Mouse (Mus musculus) right cerebral cortex, postnatal 14 days (tissue): ENCODE measurements around the gene Snrpc.

ENCODE experiments used
- DNase-seq: peaks from one replicate; pipeline ENCODE4 v3.0.0; 2022

Snrpc gene

DNA sequence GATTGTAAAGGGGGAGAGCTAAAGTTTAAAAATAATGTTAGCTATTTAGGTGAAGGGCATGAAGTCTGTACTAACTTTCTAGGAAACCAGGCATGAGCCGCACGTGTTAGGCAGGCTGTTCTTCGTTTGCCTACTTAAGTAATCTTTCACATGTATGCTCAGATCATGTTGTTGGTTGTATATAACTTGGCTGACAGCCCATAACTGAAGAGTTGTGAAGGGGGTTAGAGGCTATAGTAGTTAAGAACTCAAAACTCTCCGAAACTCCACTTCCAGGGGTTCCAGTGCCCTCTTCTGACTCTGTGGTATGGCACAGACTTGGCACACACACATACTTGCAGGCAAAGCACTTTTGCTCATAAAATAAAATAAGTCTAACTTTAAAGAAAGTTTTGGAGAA is 28.8 kb downstream of the Snrpc start:
- no peak for DNase-seq

DNA sequence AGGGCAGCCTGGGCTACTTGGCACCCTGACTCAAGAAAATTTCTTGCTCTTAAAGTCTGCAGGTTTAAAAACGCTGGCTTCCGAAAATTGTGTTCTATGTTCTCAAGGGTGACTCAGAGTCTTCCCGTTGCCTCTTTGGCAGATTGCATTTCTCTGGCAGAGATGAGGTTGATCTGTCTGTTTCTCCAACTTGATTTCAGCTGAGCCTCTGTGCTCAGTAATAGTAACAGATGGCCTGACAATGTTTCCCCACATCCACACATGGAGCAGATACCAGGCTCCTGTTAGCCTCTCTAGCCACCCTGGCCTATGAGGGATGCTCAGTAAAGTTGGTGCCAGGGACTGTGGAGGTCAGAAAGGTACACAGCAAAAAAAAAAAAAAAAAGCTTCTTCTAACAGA is 33.9 kb downstream of the Snrpc start:
- DNase-seq = no peak

DNA sequence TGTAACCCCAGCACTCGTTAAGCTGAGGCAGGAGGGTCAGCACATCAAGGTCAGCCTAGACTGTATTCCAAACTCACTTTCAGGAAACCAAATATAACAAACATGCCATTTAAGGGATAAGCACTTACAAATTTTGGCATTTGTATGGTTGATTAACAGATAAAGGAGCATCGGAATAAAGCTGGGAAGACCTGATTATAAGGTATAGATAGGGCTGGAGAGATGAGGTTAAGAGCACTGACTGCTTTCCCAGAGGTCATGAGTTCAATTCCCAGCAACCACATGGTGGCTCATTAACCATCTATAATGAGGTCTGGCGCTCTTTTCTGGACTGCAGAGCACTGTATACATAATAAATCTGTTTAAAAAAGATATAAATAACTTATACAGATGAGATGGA is 35.6 kb downstream of the Snrpc start:
- DNase-seq = no peak

DNA sequence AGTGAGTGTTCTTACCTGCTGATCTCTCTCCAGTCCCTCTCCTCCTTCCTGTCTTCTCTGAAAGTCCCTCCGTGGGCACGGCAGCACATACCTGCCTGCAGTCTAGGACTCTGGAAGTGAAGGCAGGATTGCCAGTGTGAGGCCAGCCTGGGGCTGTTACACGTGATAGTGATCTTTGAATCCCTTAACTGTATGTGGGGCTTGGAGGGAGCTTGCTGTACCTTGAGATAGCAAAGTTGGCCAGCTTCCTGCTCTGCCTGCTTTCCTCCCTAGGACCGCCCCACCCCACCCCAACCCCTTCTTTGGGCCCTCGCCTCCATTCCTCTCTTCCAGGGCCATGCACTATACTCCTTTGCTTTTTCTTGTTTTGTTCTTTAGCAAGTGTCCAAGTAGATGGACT is 36.6 kb downstream of the Snrpc start:
- no peak for DNase-seq

DNA sequence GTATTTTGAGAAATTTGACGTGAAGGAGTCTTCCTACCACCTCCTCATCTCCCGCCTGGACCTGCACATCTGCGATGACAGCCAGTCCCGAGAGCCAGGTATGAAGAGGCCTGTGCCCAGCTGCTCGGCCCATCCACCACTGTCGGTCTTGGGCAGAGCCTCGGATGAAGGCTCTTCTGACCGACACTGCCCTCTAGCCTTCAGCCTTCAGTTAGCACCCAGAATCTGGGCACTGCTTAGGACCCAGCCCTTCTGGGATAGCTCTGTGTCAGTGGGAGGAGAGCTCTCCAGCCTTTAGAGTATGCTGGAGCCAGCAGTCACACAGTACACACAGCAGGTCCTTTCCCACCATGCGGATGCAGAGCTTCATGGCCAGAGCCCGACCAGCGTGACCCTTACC is 43.6 kb downstream of the Snrpc start:
- DNase-seq = peak; percentile 22

DNA sequence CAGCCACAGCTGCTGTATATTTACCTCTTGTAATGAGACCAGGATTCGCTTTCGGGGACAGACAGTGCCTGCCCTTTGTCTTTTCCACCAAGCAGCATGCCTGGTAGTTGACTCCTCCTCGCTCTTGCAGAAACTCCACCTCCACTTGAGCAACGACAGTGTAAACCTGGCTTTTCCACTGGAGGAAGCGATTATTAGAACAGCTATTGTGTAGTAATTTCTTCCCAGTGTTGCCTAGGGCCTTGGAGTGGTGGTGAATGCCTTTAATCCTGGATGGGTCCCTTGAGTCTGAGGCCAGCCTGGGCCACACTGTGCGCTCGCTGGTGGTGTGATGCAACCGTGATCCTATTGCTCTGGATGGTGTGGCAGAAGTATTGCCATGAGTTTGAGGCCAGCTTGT is 45.2 kb downstream of the Snrpc start:
- DNase-seq = no peak

DNA sequence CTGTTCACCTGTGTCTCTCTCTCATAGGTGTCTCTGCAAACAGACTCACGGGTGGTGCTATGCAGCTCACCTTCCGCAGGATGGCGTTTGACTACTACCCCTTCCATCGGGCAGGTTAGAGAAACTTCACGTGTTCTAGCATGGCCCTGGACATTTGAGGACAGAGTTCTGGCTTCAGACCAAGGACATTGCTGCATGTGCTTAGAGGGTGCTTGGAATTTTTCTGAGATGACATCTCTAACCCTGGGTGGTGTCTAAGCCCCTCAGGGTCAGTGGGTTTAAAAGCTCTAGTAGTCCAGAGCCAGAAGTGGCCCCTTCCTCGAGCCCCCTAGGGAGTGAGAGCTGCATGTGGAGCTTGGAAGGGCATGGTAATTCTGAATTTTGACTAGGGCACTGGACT is 46.0 kb downstream of the Snrpc start:
- DNase-seq = no peak

DNA sequence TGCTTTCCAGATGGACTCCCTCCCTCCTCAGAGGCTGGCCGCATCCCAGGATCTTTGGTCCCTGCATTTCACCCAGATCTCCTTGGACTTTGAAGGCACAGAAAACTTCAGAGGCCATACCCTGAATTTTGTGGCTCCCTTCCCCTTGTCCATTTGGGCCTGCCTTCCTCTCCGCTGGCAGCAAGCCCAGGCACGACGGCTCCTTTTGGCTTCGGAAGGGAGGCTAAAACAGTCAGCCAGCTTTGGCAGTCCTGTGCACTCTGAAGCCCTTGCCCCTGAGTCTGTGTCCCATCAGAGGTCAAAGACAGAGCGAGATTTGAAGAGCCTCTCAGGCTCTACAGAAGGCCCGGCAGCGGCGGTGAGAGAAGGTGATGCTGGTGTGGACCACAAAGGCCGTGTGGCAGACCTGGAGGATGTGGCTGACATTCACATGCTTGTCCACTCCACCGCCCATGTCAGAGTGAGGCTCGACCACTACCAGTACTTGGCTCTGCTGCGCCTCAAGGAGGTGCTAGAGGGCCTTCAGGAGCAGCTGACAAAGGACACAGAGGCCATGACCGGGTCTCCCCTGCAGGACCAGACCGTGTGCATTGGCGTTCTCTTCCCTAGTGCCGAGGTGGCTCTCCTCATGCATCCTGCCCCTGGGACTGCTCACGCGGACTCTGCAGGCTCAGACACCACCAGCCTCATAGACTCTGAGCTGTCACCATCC is 48.7 kb downstream of the Snrpc start:
- no peak for DNase-seq
